Mouse (Mus musculus) heart, embryonic 10.5 days (tissue): Measurements from ENCODE around the gene Apobec3. TPM values are rescaled to one million over a fixed set of nuclear protein-coding genes. Genes with fewer than 3 reads are reported as not detected.
"Not testable (repeated sequence)": the region's sequence is repeated elsewhere in the genome, so short reads cannot be mapped to it uniquely, and the experiment has no call there.

Experiments used
- DNase-seq: peaks from one replicate; pipeline ENCODE4 v3.0.0-alpha.2; 2017; ENCODE audit warnings: low spot score
- H3K27ac ChIP-seq: fragments of 300-500 bp; sonication (generic); 2 replicates; pipeline ENCODE4 v1.5.1; 2016; ENCODE audit warnings: mild to moderate bottlenecking
- H3K27me3 ChIP-seq: fragments of 300-500 bp; sonication (generic); 2 replicates; pipeline ENCODE4 v1.6.1; 2016; ENCODE audit warnings: mild to moderate bottlenecking; ENCODE audit not compliant: poor library complexity, insufficient read depth, severe bottlenecking
- H3K36me3 ChIP-seq: fragments of 300-500 bp; sonication (generic); 2 replicates; pipeline ENCODE4 v1.6.1; 2016; ENCODE audit warnings: mild to moderate bottlenecking, moderate library complexity
- H3K4me1 ChIP-seq: fragments of 300-500 bp; sonication (generic); 2 replicates; pipeline ENCODE4 v1.6.1; 2016; ENCODE audit warnings: mild to moderate bottlenecking
- H3K4me3 ChIP-seq: fragments of 300-500 bp; sonication (generic); 2 replicates; pipeline ENCODE4 v1.5.1; 2016; ENCODE audit warnings: mild to moderate bottlenecking, moderate library complexity
- H3K9me3 ChIP-seq: fragments of 300-500 bp; sonication (generic); 2 replicates; pipeline ENCODE4 v1.6.1; 2016; ENCODE audit warnings: mild to moderate bottlenecking, moderate library complexity
- WGBS: fragments of 180-500 bp; shearing (Covaris S2); methylation state at CpG from one replicate; pipeline ENCODE4 v1.1.7; 2016; 5-methylcytosine and 5-hydroxymethylcytosine counted together
- polyA plus RNA-seq: library from polyadenylated mRNA; unstranded; fragments of >200 nt; fragmentation: Nextera tagmentation; extraction: Ambion mirVana; gene quantifications from 2 replicates; pipeline ENCODE4 v1.2.1, GENCODE M21; 2016

Gene Apobec3
- polyA plus RNA-seq, 1 experiment from 2014 or later = 10.2 TPM

DNA sequence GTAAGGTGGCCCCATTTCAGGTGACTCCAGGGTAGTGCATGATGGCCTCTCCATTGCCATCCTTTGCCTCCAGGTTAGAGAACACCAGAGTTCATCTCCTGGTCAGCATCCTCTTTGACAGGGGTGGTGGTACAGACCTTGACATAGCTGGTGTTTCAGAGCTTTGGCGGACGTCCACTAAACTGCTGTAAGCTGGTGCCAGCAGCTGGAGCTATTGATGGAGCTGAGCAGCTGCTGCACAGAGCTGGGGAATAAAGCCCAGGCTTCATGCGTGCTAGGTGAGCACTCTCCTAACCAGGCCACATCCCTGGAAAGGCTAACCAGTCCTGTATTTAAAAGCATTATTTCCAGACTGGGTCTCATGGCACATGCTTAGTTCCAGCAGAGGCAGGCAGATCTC lies 11.0 kb upstream of the Apobec3 start:
- Histone ChIP-seq H3K36me3 (no peaks in the 10 kb centered on the region), H3K4me1 (peaks cover 18% of the 10 kb centered on the region), H3K27me3 (peaks cover 7% of the 10 kb centered on the region), H3K9me3 (no peaks in the 10 kb centered on the region), H3K27ac (no peak overlapping the region), H3K4me3 (no peak overlapping the region)
- 72% methylated on average over 3 of the region's 3 CpGs for WGBS
- DNase-seq = no peak

- Histone ChIP-seq H3K4me3 (peak overlapping the region; percentile 65), H3K36me3 (no peaks in the 10 kb centered on the region), H3K9me3 (no peaks in the 10 kb centered on the region), H3K27me3 (peaks cover 7% of the 10 kb centered on the region), H3K27ac (peak overlapping the region; percentile 88; the same call in 1 of the 2 replicates), H3K4me1 (peaks cover 18% of the 10 kb centered on the region)
- no peak for DNase-seq
- 27% methylated on average over 19 of the region's 19 CpGs for WGBS
Observed at GRCm38 (mm10) chr15:79882623-79883267, 8.7 kb upstream of the Apobec3 start.

DNA sequence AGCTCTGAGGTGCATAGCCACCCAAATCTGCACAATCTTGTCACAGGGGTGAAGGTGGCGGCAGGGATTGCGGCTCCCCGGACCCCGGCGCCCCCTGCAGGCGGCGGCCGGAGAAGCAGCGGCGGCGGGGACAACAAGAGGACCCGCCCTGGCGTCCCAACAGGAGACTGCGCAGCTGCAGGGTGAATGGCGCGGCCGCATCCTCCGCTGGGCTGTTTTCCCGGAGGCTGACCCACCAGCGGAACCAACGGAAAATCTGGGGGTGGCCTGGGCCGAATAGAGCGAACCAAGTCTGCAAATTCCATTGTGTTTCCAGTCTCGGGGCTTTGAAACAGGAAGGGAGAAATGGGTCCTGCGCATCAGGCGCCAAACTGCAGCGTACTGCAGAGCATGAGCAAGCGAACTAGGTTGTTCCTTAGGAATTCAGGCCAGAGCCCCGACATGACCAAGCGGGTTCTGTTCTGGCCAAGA lies 8.1 kb upstream of the Apobec3 start:
- DNase-seq = peak; percentile 95
- WGBS = under 1% methylated on average over 30 of the region's 30 CpGs
- Histone ChIP-seq H3K27ac (peak overlapping the region; percentile 88), H3K27me3 (peaks cover 7% of the 10 kb centered on the region), H3K9me3 (no peaks in the 10 kb centered on the region), H3K4me1 (peaks cover 18% of the 10 kb centered on the region), H3K36me3 (no peaks in the 10 kb centered on the region), H3K4me3 (peak overlapping the region; percentile 65)

GRCm38 (mm10) chr15:79884820-79885219 lies 6.6 kb upstream of the Apobec3 start:
- H3K36me3 ChIP-seq = no peaks in the 10 kb centered on the region
- peaks cover 6% of the 10 kb centered on the region; the same call in 1 of the 2 replicates for H3K4me1 ChIP-seq
- 77% methylated on average over 5 of the region's 5 CpGs for WGBS
- H3K27ac ChIP-seq = no peak overlapping the region
- peaks cover 9% of the 10 kb centered on the region for H3K27me3 ChIP-seq
- no peak for DNase-seq
- no peaks in the 10 kb centered on the region for H3K9me3 ChIP-seq
- H3K4me3 ChIP-seq = no peak overlapping the region

DNA sequence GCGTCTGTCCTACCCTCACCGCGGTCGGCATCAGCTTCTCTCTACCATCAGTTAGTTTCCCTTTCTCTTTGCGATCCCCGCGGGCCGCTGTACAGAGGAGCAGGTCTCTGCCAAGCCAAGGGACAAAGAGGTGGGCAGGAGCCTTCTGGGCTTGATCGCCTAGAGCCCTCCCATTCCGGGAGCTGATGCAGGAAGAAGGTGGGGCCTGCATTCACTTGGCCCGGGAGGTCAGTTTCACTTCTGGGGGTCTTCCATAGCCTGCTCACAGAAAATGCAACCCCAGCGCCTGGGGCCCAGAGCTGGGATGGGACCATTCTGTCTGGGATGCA lies 718 bp downstream of the Apobec3 start:
- peak overlapping the region; percentile 75 for H3K27ac ChIP-seq
- 2% methylated on average over 12 of the region's 12 CpGs for WGBS
- H3K27me3 ChIP-seq = peaks cover 25% of the 10 kb centered on the region
- no peaks in the 10 kb centered on the region for H3K9me3 ChIP-seq
- peak overlapping the region; percentile 61 for H3K4me3 ChIP-seq
- 0 out of 2 replicates have a peak, but pooled peaks cover 5% of the 10 kb centered on the region for H3K36me3 ChIP-seq
- peak; percentile 79 for DNase-seq
- H3K4me1 ChIP-seq = peaks cover 20% of the 10 kb centered on the region

DNA sequence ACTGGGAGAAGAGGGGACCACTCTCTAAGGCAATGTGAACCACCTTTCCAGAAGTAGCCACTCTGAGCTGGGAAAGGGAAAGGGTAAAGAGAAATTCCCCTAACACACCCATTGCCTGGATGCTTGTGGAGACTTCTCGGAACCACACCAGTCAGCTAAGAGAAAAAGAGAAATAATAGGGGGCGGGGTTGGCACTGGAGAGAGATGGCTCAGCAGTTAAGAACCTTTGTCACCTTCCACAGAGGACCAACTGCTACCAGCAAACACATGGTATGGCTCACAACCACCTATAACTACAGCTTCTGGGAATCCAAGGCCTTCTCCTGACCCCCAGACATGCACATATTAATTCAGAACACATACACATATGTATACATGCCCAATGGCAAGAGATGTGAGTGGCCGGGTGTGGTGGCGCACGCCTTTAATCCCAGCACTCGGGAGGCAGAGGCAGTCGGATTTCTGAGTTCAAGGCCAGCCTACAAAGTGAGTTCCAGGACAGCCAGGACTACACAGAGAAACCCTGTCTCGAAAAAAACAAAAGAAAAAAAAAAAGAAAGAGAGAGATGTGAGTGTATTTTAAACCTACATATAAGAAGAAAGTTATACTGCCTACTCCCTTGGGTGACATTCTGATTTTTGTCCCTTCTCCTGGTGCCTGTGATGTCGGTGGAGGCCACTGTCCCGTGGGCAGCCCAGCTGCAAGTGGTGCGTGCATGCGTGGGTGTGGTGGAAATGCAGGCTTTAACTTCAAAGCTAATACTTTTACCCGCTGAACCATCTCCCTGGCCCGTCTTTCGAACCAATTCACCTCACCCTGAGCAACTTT lies 1.8 kb downstream of the Apobec3 start:
- DNase-seq = peak; percentile 68
- 0 out of 2 replicates have a peak overlapping the region, but pooled peaks have one; percentile 75 for H3K27ac ChIP-seq
- H3K9me3 ChIP-seq = no peaks in the 10 kb centered on the region
- H3K4me3 ChIP-seq = peak overlapping the region; percentile 61
- 67% methylated on average over 15 of the region's 15 CpGs for whole genome bisulfite sequencing
- H3K36me3 ChIP-seq = 0 out of 2 replicates have a peak, but pooled peaks cover 5% of the 10 kb centered on the region
- peaks cover 20% of the 10 kb centered on the region for H3K4me1 ChIP-seq
- H3K27me3 ChIP-seq = peaks cover 31% of the 10 kb centered on the region

DNA sequence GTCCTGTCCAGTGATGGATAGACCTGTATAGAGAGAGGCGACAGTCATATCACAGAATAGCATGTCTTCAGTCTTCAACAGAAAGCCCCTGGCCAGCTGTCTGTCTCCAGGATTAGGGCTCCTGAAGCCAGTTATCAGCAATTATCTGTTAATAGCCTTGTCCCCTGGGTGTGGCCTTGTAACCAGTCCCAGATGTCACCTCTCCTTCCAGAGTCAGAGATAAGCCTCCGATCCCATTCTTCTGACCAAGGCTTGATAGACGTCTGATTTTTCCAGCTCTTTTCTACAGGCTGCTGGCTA lies 2.3 kb downstream of the Apobec3 start:
- Histone ChIP-seq H3K9me3 (no peaks in the 10 kb centered on the region), H3K27me3 (peaks cover 31% of the 10 kb centered on the region), H3K4me3 (peak overlapping the region; percentile 18; the same call in 1 of the 2 replicates), H3K36me3 (0 out of 2 replicates have a peak, but pooled peaks cover 5% of the 10 kb centered on the region), H3K27ac (no peak overlapping the region), H3K4me1 (peaks cover 20% of the 10 kb centered on the region)
- peak; percentile 76 for DNase-seq
- WGBS = 28% methylated on average over 3 of the region's 3 CpGs

DNA sequence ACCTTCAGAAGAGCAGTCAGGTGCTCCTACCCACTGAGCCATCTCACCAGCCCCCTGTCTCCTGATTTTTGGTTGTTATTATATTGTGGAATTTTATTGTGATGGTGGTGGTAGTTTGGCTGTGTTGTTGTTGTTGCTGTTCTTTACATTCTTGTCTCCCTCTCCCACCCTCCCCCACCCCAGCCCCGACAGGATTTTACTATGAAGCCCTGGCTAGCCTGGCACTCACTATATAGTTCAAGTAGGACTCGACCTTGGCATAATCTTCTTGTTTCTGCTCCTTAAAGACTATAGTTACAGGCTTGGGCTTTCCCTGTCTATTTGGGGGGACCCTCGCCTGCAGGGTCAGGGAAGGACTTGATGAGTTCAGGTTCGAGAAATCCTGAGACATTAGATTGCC lies 2.9 kb downstream of the Apobec3 start:
- Histone ChIP-seq H3K27ac (no peak overlapping the region), H3K9me3 (no peaks in the 10 kb centered on the region)
- WGBS = 81% methylated on average over 4 of the region's 4 CpGs

DNA sequence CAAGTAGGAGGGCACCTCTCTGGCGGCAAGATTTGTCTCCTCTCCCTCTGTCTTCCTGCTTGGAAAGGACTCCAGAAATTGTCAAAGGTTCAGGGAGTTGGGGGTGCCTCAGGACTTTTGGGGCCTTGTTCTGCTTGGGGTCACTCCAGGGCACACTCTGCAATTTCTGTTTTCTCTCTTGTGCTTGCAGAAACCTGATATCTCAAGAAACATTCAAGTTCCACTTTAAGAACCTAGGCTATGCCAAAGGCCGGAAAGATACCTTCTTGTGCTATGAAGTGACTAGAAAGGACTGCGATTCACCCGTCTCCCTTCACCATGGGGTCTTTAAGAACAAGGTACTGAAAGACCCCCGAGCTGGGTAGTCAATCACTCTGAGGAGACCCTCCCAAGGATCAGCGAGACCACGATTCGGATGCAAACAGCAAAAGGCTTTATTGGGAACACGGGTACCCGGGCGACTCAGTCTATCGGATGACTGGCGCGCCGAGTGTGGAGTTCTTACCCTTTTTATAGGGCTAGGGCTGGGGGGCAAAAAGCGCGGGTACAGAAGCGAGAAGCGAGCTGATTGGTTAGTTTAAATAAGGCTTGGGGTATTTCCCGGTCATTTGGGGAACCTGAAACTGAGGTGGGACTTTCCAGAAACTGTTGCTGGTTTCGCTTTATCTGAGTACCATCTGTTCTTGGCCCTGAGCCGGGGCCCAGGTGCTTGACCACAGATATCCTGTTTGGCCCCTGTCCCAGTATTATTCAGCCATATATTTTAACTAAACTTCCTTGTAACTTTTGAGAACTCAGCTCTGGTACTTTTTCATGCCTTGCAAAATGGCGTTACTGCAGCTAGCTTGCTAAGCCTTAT lies 4.0 kb downstream of the Apobec3 start:
- DNase-seq, H3K4me3 ChIP-seq, H3K36me3 ChIP-seq, H3K9me3 ChIP-seq, H3K27ac ChIP-seq: not testable (repeated sequence)
- Histone ChIP-seq H3K4me1 (peaks cover 26% of the 10 kb centered on the region), H3K27me3 (peaks cover 25% of the 10 kb centered on the region)
- WGBS = 82% methylated on average over 13 of the region's 23 CpGs

More for the DNA sequence above, 2.9 kb downstream of the Apobec3 start:
- DNase-seq = no peak
- Histone ChIP-seq H3K4me3 (no peak overlapping the region), H3K27me3 (peaks cover 31% of the 10 kb centered on the region), H3K36me3 (0 out of 2 replicates have a peak, but pooled peaks cover 5% of the 10 kb centered on the region), H3K4me1 (peaks cover 20% of the 10 kb centered on the region)

DNA sequence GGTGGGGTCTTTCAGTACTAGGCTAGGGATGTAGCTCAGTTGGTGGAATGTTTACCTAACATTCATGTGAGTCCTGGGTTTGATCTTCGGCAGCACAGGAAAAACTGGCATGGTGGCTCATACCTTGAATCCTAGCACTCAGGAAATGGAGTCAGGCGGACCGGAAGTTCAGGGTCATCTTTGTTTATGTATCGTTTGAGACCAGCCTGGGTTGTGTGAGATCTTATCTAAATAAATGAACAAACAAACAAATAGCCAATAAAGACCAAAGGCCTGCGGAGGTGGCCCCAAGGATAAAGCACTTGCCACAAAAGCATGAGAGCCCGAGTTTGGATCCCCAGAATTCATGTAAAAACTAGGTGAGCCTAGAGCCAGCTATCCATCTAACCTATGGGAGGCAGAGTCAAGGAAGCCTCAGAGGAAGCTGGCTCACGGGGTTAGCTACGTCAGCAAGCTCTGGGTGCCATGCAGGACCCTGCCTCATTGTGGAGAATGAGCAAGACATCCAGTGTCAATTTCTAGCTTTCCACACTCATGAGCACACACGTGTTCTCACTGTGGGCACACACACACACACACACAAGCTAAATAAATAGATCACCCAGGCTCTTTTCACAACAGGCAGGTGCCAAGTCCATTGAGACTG lies 4.7 kb downstream of the Apobec3 start:
- Histone ChIP-seq H3K4me3 (no peak overlapping the region), H3K4me1 (peaks cover 26% of the 10 kb centered on the region), H3K9me3 (no peaks in the 10 kb centered on the region), H3K27me3 (peaks cover 21% of the 10 kb centered on the region), H3K36me3 (0 out of 2 replicates have a peak, but pooled peaks cover 5% of the 10 kb centered on the region), H3K27ac (no peak overlapping the region)
- 74% methylated on average over 9 of the region's 9 CpGs for WGBS
- DNase-seq = no peak

DNA sequence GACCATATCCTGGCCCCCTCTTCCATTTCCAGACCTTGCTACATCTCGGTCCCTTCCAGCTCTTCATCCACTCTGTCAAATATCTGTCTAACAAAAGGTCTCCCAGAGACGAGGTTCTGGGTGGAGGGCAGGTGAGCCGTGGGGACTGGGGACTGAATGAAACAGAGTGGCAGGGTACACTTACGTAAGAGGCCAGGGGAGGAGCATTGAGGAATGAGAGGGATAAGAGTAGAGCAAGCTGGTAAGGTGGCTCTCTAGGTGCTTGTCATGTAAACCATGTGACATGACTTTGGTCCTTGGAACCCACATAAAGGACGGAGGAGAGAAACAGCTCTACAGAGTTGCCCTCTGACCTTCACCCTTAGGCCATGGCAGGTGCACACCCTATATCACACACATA lies 7.5 kb downstream of the Apobec3 start:
- no peaks in the 10 kb centered on the region for H3K9me3 ChIP-seq
- H3K4me3 ChIP-seq = no peak overlapping the region
- peaks cover 7% of the 10 kb centered on the region; the same call in 1 of the 2 replicates for H3K4me1 ChIP-seq
- 0 out of 2 replicates have a peak, but pooled peaks cover 5% of the 10 kb centered on the region for H3K36me3 ChIP-seq
- no peak for DNase-seq
- H3K27me3 ChIP-seq = 0 out of 2 replicates have a peak, but pooled peaks cover 6% of the 10 kb centered on the region
- 84% methylated on average over 5 of the region's 5 CpGs for WGBS
- H3K27ac ChIP-seq = no peak overlapping the region
